Mouse (Mus musculus) CD4-positive helper T cell, adult 2 months (primary cell): ENCODE measurements around the gene Jpt1.
"Not testable (repeated sequence)": the region's sequence is repeated elsewhere in the genome, so short reads cannot be mapped to it uniquely, and the experiment has no call there.

Experiments
- DNase-seq: peaks from one replicate; pipeline ENCODE4 v3.0.0-alpha.2; 2012; ENCODE audit warnings: low read depth, missing footprints, low spot score

The Jpt1 gene

GRCm38 (mm10) chr11:115512407-115513183 is 1.6 kb downstream of the Jpt1 start:
- peak; percentile 65 for DNase-seq

- DNase-seq: no peak
Observed at GRCm38 (mm10) chr11:115512004-115512403, 2.2 kb downstream of the Jpt1 start.

GRCm38 (mm10) chr11:115511121-115511520 is 3.1 kb downstream of the Jpt1 start:
- DNase-seq: no peak

GRCm38 (mm10) chr11:115510507-115510888 is 3.7 kb downstream of the Jpt1 start:
- DNase-seq: no peak

- DNase-seq: no peak
Observed at GRCm38 (mm10) chr11:115509773-115510506, 4.2 kb downstream of the Jpt1 start.

- peak; percentile 69 for DNase-seq
Observed at GRCm38 (mm10) chr11:115508061-115508460, 6.1 kb downstream of the Jpt1 start.

GRCm38 (mm10) chr11:115506586-115506985 is 7.6 kb downstream of the Jpt1 start:
- DNase-seq: no peak

- DNase-seq: no peak
Observed at GRCm38 (mm10) chr11:115502636-115503035, 11.6 kb downstream of the Jpt1 start.

GRCm38 (mm10) chr11:115496559-115496958 is 17.6 kb downstream of the Jpt1 start:
- DNase-seq: not testable (repeated sequence)

GRCm38 (mm10) chr11:115492387-115492786 is 21.8 kb downstream of the Jpt1 start:
- DNase-seq: no peak

- DNase-seq: peak; percentile 91
Observed at GRCm38 (mm10) chr11:115491356-115492083, 22.7 kb downstream of the Jpt1 start, which contains the start of gene Nt5c. Gene Nt5c (minus strand): TSS chr11:115491862.

GRCm38 (mm10) chr11:115490441-115491355 is 23.5 kb downstream of the Jpt1 start:
- DNase-seq: no peak

- no peak for DNase-seq
Observed at GRCm38 (mm10) chr11:115488551-115489104, 25.6 kb downstream of the Jpt1 start.

GRCm38 (mm10) chr11:115485155-115485554 is 29.0 kb downstream of the Jpt1 start:
- no peak for DNase-seq

GRCm38 (mm10) chr11:115483726-115484125 is 30.5 kb downstream of the Jpt1 start:
- peak; percentile 79 for DNase-seq

GRCm38 (mm10) chr11:115483278-115483677 is 30.9 kb downstream of the Jpt1 start:
- DNase-seq: no peak

- peak; percentile 78 for DNase-seq
Observed at GRCm38 (mm10) chr11:115481553-115482259, 32.5 kb downstream of the Jpt1 start.

- no peak for DNase-seq
Observed at GRCm38 (mm10) chr11:115478296-115478938, 35.8 kb downstream of the Jpt1 start.

- peak; percentile 70 for DNase-seq
Observed at GRCm38 (mm10) chr11:115477388-115477787, 36.8 kb downstream of the Jpt1 start.

GRCm38 (mm10) chr11:115476630-115477029 is 37.6 kb downstream of the Jpt1 start:
- DNase-seq: not testable (repeated sequence)
